Mouse (Mus musculus) hindbrain, postnatal 0 days (tissue): ENCODE data around the gene Ifnl3. TPM values are rescaled to one million over a fixed set of nuclear protein-coding genes. Genes with fewer than 3 reads are reported as not detected.

Experiments
- ATAC-seq: fragments of 200-750 bp; cut with Nextera tagmentation; 2 replicates; pipeline ENCODE4 v1.8.0; 2017; ENCODE audit warnings: mild to moderate bottlenecking, moderate TSS enrichment, moderate library complexity
- DNase-seq: peaks from one replicate; pipeline ENCODE4 v3.0.0-alpha.2; 2015; ENCODE audit warnings: low spot score
- H3K27ac ChIP-seq: fragments of 300-500 bp; sonication (generic); 2 replicates; pipeline ENCODE4 v1.5.1; 2014; ENCODE audit warnings: mild to moderate bottlenecking
- H3K27me3 ChIP-seq: fragments of 300-500 bp; sonication (generic); 2 replicates; pipeline ENCODE4 v1.6.1; 2014; ENCODE audit warnings: low read length, mixed read lengths; ENCODE audit not compliant: insufficient read depth
- H3K36me3 ChIP-seq: fragments of 300-500 bp; sonication (generic); 2 replicates; pipeline ENCODE4 v1.6.1; 2014; ENCODE audit warnings: low read length, mixed read lengths; ENCODE audit not compliant: insufficient read depth
- H3K4me1 ChIP-seq: fragments of 300-500 bp; sonication (generic); 2 replicates; pipeline ENCODE4 v1.6.1; 2014; ENCODE audit warnings: antibody characterized with exemption, low read length, mixed read lengths; ENCODE audit not compliant: insufficient read depth
- H3K4me2 ChIP-seq: fragments of 300-500 bp; sonication (generic); 2 replicates; pipeline ENCODE4 v1.6.1; 2014; ENCODE audit warnings: low read depth, mild to moderate bottlenecking, low read length, moderate library complexity, mixed read lengths
- H3K4me3 ChIP-seq: fragments of 300-500 bp; sonication (generic); 2 replicates; pipeline ENCODE4 v1.5.1; 2014; ENCODE audit warnings: low read length
- H3K9ac ChIP-seq: fragments of 300-500 bp; sonication (generic); replicated peaks from 2 replicates; pipeline ENCODE4 v1.6.1; 2014; ENCODE audit warnings: mild to moderate bottlenecking, low read length, moderate library complexity, mixed read lengths
- H3K9me3 ChIP-seq: fragments of 300-500 bp; sonication (generic); 2 replicates; pipeline ENCODE4 v1.6.1; 2016; ENCODE audit warnings: low read length, mixed read lengths
- CTCF ChIP-seq: IDR thresholded peaks from 2 replicates; pipeline ENCODE4 v1.5.1; 2016; ENCODE audit warnings: antibody characterized with exemption, control low read depth, low read depth
- WGBS: fragments of 180-500 bp; shearing (Covaris S2); extraction: QIAGEN DNeasy Blood & Tissue Kit; methylation state at CpG from one replicate; pipeline ENCODE4 v1.1.7; 2014; 5-methylcytosine and 5-hydroxymethylcytosine counted together
- polyA plus RNA-seq: library from polyadenylated mRNA; unstranded; fragments of >200 nt; fragmentation: Nextera tagmentation; extraction: Ambion mirVana; gene quantifications from 2 replicates; pipeline ENCODE4 v1.2.1, GENCODE M21; 2015
- total RNA-seq: library from RNA; depleted of rRNA; stranded (reverse); fragments of >200 nt; gene quantifications from 2 replicates; pipeline ENCODE4 v1.2.3, GENCODE M21; 2014

The Ifnl3 gene
- total and polyA plus RNA-seq, 2 experiments from 2014 or later, result not detected

DNA sequence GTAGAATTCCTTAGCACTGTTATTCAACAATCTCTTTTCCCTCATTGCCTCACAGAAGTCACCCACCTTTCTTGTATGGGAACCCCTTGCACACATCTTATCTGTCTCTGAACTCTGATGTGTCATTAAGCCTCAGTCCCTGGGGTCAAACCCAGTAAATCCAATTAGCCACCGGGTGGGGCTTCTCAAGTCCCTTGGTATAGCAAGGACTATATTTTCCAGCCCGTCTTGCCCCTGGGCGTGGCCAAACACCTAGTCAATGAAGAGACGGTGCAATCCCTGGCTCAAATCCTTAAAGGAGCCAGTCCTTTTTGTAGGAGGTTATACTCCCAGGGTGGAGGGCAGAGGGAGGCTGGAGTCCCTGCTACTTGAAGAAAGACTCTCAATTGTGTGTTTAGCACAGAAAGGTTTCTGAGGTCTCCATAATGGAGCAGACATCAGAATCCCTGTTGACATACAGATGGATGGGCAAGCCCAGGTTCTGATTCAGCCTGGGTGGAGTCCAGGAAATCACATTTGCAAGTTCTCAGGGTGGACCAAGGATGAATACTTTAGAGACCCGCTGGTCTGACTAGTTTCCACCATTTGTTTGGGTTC, 33.4 kb downstream of the Ifnl3 start:
- H3K4me1 ChIP-seq, result no peaks in the 10 kb centered on the region
- no peak overlapping the region for H3K4me2 ChIP-seq
- H3K27me3 ChIP-seq, result no peaks in the 10 kb centered on the region
- DNase-seq, result no peak
- no peaks in the 10 kb centered on the region for H3K9me3 ChIP-seq
- TF ChIP-seq CTCF, result no peak
- H3K36me3 ChIP-seq, result peaks cover 8% of the 10 kb centered on the region
- ATAC-seq, result no peak
- no peak overlapping the region for H3K4me3 ChIP-seq
- H3K27ac ChIP-seq, result no peak overlapping the region
- WGBS, result 24% methylated on average over 5 of the region's 5 CpGs
- no peak overlapping the region for H3K9ac ChIP-seq

DNA sequence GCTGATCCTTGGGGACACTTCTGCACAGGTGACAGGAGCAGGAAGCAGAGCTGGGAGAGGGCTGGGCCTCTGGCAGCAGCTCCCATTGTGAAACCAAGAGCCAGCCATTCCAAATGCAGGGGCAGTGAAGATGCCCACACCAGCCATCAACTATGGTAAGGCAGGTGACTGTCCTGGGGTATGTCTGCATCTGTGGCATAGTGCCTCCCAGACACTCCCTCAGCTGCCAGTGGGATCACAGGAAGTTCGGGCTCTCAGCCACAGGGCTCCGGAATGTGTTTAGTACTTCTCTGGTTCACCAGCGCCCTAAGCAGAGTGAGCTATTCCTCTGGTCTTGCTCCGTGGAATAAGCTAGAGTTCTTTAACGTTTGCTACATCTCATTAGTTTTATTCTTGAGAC, 34.4 kb downstream of the Ifnl3 start:
- WGBS, result 79% methylated on average over 5 of the region's 5 CpGs

DNA sequence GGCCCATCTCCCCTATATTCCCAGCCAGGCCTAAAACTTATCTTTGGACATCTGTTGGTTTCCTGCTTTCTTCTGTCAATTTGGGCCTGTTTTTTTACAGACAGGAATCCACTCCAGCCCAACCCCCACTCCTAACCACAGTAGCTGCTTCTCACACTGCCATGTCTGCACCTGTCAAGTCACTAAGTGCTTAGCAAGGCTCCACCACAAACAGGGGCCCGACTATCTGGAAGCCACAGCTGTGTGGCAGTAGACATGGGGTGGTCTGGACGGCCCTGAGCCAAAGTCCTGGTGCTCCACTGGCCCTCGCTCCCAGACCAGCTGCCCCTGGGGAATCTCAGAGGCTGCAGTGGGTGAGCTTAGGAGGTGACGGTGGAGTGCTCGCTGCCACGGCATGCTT, 35.1 kb downstream of the Ifnl3 start:
- DNase-seq (no peak), ATAC-seq (no peak)
- Histone ChIP-seq H3K4me1 (no peaks in the 10 kb centered on the region), H3K4me3 (no peak overlapping the region), H3K4me2 (no peak overlapping the region), H3K27me3 (no peaks in the 10 kb centered on the region), H3K9me3 (no peaks in the 10 kb centered on the region), H3K27ac (no peak overlapping the region), H3K9ac (no peak overlapping the region), H3K36me3 (peaks cover 13% of the 10 kb centered on the region)
- 76% methylated on average over 6 of the region's 6 CpGs for WGBS
- TF ChIP-seq CTCF, result no peak

More for the DNA sequence above, 34.4 kb downstream of the Ifnl3 start:
- Histone ChIP-seq H3K4me2 (no peak overlapping the region), H3K9ac (no peak overlapping the region), H3K4me3 (no peak overlapping the region), H3K36me3 (peaks cover 13% of the 10 kb centered on the region), H3K27me3 (no peaks in the 10 kb centered on the region), H3K4me1 (no peaks in the 10 kb centered on the region), H3K9me3 (no peaks in the 10 kb centered on the region), H3K27ac (no peak overlapping the region)
- DNase-seq (no peak), ATAC-seq (no peak)
- no peak for TF ChIP-seq CTCF

DNA sequence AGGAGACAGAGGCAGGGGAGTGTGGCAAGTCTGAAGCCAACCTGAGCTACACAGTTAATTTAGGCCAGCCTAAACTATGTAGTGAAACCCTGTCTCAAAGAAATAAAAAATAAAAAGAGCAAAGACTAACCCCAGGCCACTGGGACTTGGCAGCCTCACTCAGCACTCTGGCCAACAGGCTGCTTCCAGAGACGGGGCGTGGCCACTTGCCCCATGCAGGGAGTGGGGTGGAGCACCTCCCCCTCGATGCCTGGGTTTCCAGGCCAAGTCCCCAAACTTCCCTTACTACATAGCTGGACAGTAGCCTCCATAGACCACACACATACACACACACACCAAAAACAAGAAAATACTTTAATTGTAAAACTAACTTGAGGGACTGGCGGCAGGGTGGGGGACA, 35.9 kb downstream of the Ifnl3 start:
- peaks cover 13% of the 10 kb centered on the region for H3K36me3 ChIP-seq
- H3K4me3 ChIP-seq, result no peak overlapping the region
- H3K9me3 ChIP-seq, result no peaks in the 10 kb centered on the region
- no peak overlapping the region for H3K27ac ChIP-seq
- TF ChIP-seq CTCF, result no peak
- WGBS, result 46% methylated on average over 4 of the region's 4 CpGs
- no peak overlapping the region for H3K4me2 ChIP-seq
- DNase-seq (peak; percentile 25), ATAC-seq (no peak)
- no peaks in the 10 kb centered on the region for H3K4me1 ChIP-seq
- no peak overlapping the region for H3K9ac ChIP-seq
- H3K27me3 ChIP-seq, result no peaks in the 10 kb centered on the region

DNA sequence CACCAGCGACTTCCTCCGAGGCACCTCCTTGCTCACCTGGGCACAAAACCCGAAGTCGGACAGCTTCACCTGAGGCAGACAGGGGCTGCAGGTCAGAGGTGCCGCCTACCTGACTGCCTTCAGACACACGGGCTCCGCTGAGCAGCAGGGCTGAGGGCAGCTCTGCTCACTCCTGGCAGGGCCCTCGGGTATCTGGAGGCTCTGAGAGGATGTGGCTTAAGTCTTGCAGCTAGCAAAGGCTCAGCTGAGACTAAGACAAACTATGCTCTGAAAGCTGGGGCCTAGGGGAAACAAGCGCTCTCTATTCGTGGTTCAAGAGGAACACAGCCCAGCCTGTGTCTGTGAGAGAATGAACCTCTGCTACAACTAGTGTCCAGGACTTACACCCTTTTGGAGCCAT, 38.2 kb downstream of the Ifnl3 start:
- Histone ChIP-seq H3K27me3 (no peaks in the 10 kb centered on the region), H3K9me3 (no peaks in the 10 kb centered on the region), H3K4me3 (no peak overlapping the region), H3K4me2 (no peak overlapping the region), H3K9ac (no peak overlapping the region), H3K36me3 (peaks cover 21% of the 10 kb centered on the region), H3K4me1 (no peaks in the 10 kb centered on the region), H3K27ac (no peak overlapping the region)
- WGBS, result 95% methylated on average over 10 of the region's 10 CpGs
- TF ChIP-seq CTCF, result no peak
- no peak for ATAC-seq
- DNase-seq, result no peak

DNA sequence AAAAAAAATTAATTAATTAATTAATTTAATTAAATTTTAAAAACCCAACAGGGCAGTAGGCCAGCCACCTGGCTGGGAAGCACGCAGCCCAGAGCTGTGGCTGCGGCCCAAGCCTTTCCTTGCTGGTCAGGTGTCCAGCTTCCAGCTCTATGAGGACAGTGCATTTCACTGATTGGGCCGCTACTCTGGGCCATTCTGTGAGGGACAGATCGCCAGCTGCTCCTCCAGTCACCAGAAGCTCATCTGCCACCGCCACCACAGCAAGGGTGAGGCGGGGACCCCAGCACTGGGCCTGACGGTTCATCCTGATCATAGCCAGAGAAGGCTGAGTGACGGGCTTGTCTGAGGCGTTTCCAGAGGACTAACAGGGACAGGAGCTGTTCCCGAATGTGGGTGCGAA, 39.3 kb downstream of the Ifnl3 start:
- no peaks in the 10 kb centered on the region for H3K27me3 ChIP-seq
- H3K9me3 ChIP-seq, result no peaks in the 10 kb centered on the region
- H3K27ac ChIP-seq, result no peak overlapping the region
- WGBS, result 84% methylated on average over 11 of the region's 11 CpGs
- H3K4me3 ChIP-seq, result no peak overlapping the region
- ATAC-seq (no peak), DNase-seq (no peak)
- no peaks in the 10 kb centered on the region for H3K4me1 ChIP-seq
- no peak overlapping the region for H3K4me2 ChIP-seq
- peaks cover 21% of the 10 kb centered on the region for H3K36me3 ChIP-seq
- no peak for TF ChIP-seq CTCF
- H3K9ac ChIP-seq, result no peak overlapping the region

DNA sequence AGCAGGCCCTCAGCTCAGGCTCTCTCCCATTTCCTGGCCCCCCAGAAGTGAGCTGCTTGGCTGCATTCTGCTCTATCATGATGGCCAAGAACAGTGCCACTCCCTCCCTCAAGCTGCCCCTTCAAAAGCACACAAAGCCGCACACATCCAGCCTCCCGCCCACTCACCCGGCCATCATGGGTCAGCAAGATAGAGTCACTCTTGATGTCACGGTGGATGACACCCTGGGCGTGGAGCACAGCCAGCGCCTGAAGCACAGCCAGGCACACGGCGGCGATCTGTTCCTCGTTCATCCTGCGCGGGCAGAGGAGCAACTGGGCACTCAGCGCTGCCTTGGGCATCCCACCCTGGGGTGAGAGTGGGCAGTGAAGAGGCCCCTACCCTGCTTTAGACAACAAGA, 39.7 kb downstream of the Ifnl3 start:
- Histone ChIP-seq H3K9ac (no peak overlapping the region), H3K4me2 (no peak overlapping the region), H3K4me1 (no peaks in the 10 kb centered on the region), H3K4me3 (no peak overlapping the region), H3K27ac (no peak overlapping the region), H3K27me3 (no peaks in the 10 kb centered on the region), H3K36me3 (peaks cover 25% of the 10 kb centered on the region), H3K9me3 (no peaks in the 10 kb centered on the region)
- ATAC-seq (no peak), DNase-seq (no peak)
- TF ChIP-seq CTCF, result no peak
- 80% methylated on average over 13 of the region's 13 CpGs for WGBS
